Mouse (Mus musculus) brain, embryonic 14.5 days (tissue): ENCODE measurements around the gene Bend5. TPM values are rescaled to one million over a fixed set of nuclear protein-coding genes. Genes with fewer than 3 reads are reported as not detected.

ENCODE experiments used
- DNase-seq: peaks from one replicate; pipeline ENCODE4 v3.0.0-alpha.2; 2011; ENCODE audit warnings: low read depth
- CTCF ChIP-seq: fragments of 200-500 bp; IDR thresholded peaks from 2 replicates; pipeline ENCODE4 v1.5.1; 2012; ENCODE audit warnings: inconsistent platforms, mild to moderate bottlenecking, moderate library complexity, borderline replicate concordance; ENCODE audit not compliant: insufficient read depth, insufficient read length; ENCODE audit errors: extremely low read depth
- POLR2A ChIP-seq: fragments of 200-500 bp; IDR thresholded peaks from 2 replicates; pipeline ENCODE4 v1.6.1; 2012; ENCODE audit warnings: mild to moderate bottlenecking, inconsistent platforms, borderline replicate concordance; ENCODE audit not compliant: poor library complexity, insufficient read depth, insufficient read length, severe bottlenecking; ENCODE audit errors: extremely low read depth
- polyA plus RNA-seq: library from polyadenylated mRNA; depleted of rRNA; stranded (reverse); fragments of >200 nt; gene quantifications from 2 replicates; pipeline ENCODE4 v1.2.3, GENCODE M21; 2012

Gene Bend5
- polyA plus RNA-seq, 1 experiment = 53.1 TPM

DNA sequence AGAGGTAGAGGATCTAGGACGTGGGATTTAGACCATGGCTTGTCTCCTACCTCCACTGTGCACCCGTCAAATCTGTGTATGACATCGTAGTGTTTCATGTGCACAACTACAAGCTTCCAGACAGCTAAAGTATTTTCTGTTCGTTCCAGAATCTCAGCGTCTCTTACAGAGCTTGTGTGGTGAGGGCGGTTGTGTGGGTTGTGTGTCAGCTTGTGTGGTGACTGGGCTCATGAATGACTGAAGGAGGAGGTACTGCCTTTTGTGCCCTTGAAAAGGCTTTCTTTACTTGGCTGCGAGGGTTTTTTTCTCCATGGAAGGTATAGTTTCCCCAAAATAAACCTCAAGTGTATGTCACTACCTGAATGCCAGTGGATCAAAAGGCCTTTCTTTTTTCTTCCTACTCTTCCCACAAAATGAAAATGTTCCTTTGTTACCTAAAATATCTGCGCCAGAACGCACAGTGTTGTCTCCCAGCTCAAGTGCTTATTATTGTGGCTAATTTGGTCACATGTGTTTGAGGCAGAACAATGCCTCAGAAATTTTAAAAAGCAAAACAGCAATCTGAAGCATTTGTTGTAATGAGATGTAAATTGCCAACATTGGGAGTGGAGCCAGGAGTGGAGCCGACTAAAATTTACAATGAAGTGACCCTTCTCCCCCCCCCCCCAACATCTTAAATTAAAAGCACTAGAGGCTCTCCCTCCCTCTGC is 29.3 kb downstream of the Bend5 start:
- no peak for TF ChIP-seq CTCF
- no peak for TF ChIP-seq POLR2A

DNA sequence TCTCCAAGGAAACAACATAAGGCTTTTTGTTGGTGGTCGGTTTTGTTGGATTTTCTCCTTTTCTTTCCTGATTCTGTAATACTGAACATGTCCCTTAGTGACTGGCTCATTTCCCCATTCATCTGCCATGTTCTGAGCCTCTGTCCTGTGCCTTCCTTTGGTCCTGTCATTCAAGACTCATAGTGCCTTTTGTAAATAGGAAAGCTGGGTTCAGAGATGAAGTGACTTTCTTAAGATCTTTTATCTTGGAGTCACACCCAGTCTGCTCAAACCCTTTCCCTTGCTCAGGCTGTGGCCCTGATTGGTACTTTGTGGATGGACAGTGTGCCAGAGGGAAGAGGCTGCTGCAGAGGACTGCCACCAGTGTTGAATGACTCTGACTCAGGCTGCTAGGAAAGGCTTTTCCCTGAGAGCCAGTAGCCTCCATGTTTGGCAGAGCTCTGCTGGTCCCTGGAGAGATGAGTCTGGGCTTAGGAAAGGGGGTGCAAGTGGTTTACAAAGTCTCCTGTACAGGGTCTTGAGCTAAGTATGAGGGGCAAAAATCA is 29.9 kb downstream of the Bend5 start:
- DNase-seq = no peak
- TF ChIP-seq CTCF = no peak

More for the DNA sequence above, 29.3 kb downstream of the Bend5 start:
- DNase-seq = peak; percentile 94

DNA sequence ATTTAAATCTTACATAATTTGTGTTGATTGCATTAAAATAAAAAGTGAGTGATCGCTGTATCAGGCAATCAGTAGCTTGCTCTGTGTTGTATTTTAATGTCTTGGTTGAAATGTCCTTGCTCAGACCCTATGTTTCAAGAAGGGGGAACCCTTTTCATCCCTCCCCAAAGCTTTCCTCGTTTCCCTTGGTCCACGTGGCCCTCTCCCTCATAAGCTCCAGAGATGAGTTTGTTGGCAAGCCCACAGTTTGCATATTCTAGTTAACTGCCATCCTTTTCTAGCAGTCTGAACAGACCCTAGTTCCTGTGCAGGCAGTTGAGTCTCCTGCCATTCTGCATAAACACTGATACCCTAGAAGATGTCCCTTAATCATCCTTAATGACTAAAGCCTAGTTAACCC is 33.1 kb downstream of the Bend5 start:
- DNase-seq = no peak
- no peak for TF ChIP-seq POLR2A
- no peak for TF ChIP-seq CTCF

DNA sequence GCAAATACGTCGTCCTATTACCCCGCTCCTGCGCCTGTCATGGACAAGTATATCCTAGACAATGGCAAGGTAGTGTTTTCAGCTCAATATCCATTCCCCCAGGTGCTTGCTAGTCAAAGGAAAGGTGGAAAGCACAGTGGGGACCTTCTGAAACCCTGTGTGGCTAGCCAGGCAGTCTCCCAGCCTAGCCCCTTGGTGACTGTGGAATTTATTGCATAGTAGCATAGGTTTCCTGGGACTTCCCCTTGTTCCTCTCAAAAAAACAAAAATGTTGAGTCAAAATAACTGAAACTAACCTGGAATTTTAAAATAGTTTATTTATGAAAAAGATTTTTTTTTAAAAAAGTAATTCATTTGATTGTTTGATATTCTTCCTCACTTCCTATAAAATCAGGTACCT is 33.8 kb downstream of the Bend5 start:
- TF ChIP-seq CTCF (no peak), POLR2A (no peak)
- no peak for DNase-seq

DNA sequence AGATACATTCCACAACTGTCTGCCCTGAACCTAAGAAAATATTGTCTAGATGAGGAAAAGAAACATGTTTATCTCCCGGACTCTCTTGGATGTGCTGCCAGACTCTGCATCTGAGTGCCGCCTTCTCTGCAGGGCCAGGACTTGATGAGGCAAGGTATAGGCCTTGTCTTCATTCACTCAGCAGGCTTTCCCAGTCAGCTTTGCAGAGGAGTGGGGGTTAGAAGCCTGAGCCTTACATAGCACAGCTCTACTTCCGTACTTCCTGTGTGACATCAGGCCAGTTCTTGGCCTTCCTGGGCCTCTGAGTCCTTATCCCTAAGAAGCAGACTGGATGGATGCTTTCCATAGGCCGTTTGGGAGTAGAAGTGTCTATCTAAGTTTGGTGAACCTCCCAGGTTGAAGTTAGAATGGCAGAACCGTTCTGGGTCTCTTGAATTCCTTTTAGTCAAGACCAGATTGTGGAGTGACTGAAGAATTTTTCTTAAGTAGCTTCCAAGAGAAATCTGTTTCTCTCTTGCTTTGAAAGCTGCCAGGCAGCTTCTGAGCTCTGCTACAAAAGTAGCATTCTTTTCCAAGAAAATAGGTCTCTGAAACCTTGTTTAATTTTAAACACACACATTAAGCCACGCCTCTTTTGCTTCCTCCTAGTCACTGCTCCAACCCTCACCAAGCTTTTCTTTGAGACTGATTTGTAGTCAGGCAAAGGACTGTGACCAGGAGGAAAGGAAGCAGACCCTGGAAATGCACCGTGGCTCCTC is 34.8 kb downstream of the Bend5 start:
- no peak for DNase-seq
- no peak for TF ChIP-seq POLR2A
- TF ChIP-seq CTCF = no peak

DNA sequence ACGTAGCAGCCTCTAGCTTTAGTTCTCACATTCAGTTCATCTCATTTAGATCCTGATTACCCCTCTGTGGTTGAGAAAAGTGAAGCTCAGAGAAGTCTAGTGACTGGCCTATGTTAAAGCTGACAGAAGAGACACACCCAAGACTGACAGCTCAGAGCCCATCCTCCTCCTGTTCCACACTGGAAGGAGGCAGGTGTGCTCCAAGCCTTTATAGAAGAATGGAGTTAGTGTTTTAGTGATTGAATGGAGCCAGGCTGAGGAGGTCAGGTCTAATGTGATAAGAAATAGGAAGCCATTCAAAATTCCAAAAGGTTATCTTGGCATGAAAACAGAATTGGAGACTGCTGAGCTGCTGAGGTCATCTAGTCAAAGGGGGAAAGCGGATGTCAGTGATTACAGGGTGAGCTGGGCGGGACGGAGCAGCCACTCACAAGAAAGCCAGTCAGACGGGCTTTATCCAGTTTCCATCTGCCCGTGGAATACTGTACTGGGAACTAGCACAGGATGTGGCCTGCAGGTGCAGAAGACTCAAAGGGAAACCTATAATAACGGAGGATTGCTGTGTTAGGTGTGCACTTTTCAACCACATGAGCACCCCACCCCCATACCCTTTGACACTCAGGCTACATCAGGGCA is 36.6 kb downstream of the Bend5 start:
- no peak for DNase-seq
- TF ChIP-seq CTCF = no peak
- TF ChIP-seq POLR2A = no peak

DNA sequence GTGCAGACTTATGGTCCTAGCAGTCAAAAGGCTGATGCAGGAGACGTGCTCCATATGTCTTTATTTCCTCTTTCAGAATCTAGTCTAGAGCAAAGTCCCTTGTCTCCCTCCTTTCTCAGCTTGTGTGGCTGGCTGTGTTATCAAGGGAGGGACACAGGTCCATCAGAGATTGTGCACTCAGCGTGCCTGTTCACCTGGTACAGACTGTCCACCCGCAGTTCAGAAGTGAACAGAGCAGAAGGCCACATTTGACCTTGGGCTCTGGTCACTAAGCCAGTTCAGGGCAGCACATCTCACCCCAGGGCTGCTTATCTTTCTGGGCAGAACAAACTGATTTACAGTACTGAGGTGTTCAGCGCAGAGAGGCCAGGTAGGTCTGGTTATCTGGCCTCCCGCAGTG is 37.4 kb downstream of the Bend5 start:
- no peak for TF ChIP-seq POLR2A
- no peak for TF ChIP-seq CTCF
- no peak for DNase-seq

DNA sequence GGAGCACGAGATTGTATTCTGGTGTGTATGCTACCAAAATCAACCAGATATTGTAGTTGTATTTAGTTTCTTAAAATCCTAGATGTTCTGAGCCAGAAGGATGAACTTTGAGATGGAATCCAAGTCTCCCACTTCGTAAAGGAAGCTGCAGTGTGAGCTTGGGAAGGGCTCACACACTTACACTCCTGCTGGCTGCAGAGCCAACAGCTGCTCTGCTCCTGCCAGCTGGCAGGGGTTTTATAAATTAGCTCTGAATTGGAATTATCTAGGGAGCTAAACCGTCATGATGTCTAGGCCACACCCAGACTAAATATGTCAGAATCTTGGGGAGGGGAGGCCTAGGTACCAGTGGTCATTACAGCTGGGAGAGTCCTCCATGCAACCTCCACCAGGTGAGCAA is 38.5 kb downstream of the Bend5 start:
- TF ChIP-seq CTCF (no peak), POLR2A (no peak)
- DNase-seq = peak; percentile 41

DNA sequence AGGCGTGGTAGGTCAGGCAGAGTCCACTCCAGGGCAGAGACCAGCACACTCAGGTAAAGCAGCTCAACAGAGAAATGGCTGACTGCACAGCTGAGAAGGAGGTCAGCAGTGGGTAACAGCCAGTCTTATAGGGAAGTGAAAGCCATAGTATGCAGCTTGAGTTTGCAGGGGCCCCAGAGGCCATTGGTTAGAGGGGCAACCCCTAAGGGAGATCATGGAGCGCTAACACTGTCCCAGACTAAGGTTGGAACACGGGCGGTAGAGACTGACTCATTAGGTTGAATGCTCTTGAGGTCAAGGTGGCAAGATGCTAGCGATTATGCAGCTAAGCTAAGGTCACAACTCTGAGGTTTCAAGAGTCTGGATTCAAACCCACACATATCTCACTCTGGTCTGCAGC is 40.8 kb downstream of the Bend5 start:
- DNase-seq = no peak
- TF ChIP-seq CTCF (no peak), POLR2A (no peak)

DNA sequence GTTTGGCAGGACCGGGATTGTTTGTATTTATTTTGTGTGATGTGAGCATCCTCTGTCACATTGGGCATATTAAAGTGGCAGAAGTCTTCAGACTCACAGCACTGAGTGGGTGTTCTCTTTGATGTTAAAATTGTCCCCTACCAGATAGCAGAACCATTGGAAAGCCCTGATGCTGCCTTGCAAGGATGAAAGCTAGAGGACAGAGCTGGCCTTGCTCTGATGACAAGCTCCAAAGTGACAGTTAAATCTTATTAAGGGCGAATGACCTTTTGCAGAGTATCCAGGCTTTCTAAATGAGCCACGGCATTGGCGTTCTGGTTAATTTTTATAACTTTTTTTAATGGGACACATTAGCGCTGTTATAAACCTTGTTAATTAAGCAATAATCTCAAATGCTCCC is 42.8 kb downstream of the Bend5 start:
- TF ChIP-seq CTCF = no peak
- no peak for TF ChIP-seq POLR2A
- no peak for DNase-seq

DNA sequence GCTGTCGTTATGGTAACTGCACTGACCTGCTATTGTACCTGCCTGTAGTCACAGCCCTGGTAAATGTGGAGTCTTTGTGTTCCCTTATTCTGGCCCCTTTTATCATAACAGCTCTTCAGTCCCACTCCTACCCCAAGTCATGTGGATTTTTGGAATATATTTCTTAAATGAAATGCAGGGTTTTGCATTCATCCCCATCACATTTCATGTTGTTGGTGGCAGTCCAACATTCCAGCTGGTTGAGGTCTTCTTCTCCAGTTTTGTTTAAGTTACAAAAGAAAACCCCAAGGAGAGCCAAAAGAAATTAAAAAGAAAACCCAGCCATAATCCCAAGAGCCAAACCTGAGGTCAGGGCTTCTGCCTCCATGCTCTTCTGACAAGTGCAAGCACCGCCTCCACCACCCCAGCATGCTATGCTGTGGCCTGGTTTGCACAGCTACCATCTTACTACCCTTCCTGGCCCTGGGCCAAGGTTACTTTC is 52.5 kb downstream of the Bend5 start:
- TF ChIP-seq POLR2A (no peak), CTCF (no peak)
- DNase-seq = peak; percentile 25
